Mouse (Mus musculus): ENCODE measurements around the gene Rhbdl1. TPM values are rescaled to one million over a fixed set of nuclear protein-coding genes. Genes with fewer than 3 reads are reported as not detected.

Gene Rhbdl1
- polyA plus RNA-seq, 1 experiment from 2014 or later: 3.3 TPM

DNA sequence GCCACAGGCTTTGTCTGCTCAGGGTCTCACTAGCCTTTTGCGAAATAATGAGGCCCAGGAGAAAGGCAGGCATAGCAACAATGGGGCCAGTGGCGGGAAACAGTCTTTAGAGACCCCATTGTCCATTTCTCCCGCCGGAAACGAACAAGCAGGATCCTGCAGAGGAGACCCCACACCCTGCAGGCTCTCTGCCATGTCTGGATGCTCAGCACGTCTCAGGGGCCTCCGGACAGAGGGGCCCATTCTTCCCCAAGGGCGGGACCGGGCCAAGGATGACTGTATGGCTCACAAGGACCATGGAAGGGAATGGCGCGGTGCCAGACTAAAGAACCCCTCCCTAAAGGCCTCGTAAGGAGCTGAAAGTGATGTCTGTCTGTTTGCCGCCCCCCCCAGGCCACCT, 42.9 kb downstream of the Rhbdl1 start:
- peaks cover 26% of the 10 kb centered on the region for H3K4me1 ChIP-seq (ENCODE audit: control insufficient read depth, insufficient read depth, low read length)

DNA sequence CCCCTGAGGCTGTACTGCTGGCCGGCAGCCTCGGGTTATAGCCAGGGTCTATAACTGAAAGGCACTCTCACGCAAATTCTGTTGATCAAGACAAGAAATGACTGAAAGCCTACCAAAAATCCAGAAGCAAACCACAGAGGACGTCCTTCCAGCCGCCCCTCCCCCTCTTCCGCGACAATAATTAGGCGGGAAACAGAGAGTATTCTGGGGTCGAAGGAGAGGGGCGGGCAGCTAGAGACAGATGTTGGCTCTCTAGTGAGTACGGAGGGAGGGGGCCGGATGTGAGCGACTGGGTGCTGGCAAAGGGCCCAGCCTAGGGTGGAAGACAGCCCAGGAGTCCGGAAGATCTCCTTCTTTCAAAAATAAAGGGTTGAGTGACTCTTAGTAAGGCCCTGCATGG, 44.5 kb downstream of the Rhbdl1 start, which contains the start of gene Fam173a:
TSS of gene Fam173a (minus strand) at position 287 of the 400 bp plus-strand sequence.
- WGBS: under 1% methylated on average over 13 of the region's 14 CpGs
- peak within 1 kb of the TSS; percentile 93 for H3K27ac ChIP-seq (replicated peaks; ENCODE audit: low read depth, low read length)
- peak within 1 kb of the TSS; percentile 78 for H3K9ac ChIP-seq (ENCODE audit: low read depth, low read length)
- no peaks in the 10 kb centered on the region for H3K27me3 ChIP-seq (replicated peaks; ENCODE audit: control insufficient read depth, insufficient read depth, low read length)
- H3K36me3 ChIP-seq (ENCODE audit: control insufficient read depth, insufficient read depth, low read length): peaks cover 15% of the 10 kb centered on the region; the same call in 1 of the 2 replicates
- peak; percentile 66; the same call in 1 of the 2 replicates for ATAC-seq (ENCODE audit: low read depth)
- H3K4me2 ChIP-seq (ENCODE audit: low read depth, low read length): peak within 1 kb of the TSS; percentile 93
- DNase-seq (ENCODE audit: low spot score): peak; percentile 92
- H3K4me1 ChIP-seq (ENCODE audit: control insufficient read depth, insufficient read depth, low read length): peaks cover 25% of the 10 kb centered on the region
- H3K4me3 ChIP-seq (ENCODE audit: low read depth, low read length): peak within 1 kb of the TSS; percentile 81
- H3K9me3 ChIP-seq (ENCODE audit: control insufficient read depth, low read length): no peaks in the 10 kb centered on the region

More for the DNA sequence above, 42.9 kb downstream of the Rhbdl1 start:
- H3K9ac ChIP-seq (ENCODE audit: low read depth, low read length): no peak overlapping the region
- 0 out of 2 replicates have a peak overlapping the region, but pooled peaks have one; percentile 97 for H3K4me2 ChIP-seq (ENCODE audit: low read depth, low read length)
- no peak overlapping the region for H3K27ac ChIP-seq (replicated peaks; ENCODE audit: low read depth, low read length)
- no peaks in the 10 kb centered on the region for H3K9me3 ChIP-seq (ENCODE audit: control insufficient read depth, low read length)
- ATAC-seq (ENCODE audit: low read depth) (no peak), DNase-seq (ENCODE audit: low spot score) (no peak)
- no peak overlapping the region for H3K4me3 ChIP-seq (ENCODE audit: low read depth, low read length)
- peaks cover 5% of the 10 kb centered on the region; the same call in 1 of the 2 replicates for H3K36me3 ChIP-seq (ENCODE audit: control insufficient read depth, insufficient read depth, low read length)
- no peaks in the 10 kb centered on the region for H3K27me3 ChIP-seq (replicated peaks; ENCODE audit: control insufficient read depth, insufficient read depth, low read length)
- WGBS: 59% methylated on average over 13 of the region's 13 CpGs

DNA sequence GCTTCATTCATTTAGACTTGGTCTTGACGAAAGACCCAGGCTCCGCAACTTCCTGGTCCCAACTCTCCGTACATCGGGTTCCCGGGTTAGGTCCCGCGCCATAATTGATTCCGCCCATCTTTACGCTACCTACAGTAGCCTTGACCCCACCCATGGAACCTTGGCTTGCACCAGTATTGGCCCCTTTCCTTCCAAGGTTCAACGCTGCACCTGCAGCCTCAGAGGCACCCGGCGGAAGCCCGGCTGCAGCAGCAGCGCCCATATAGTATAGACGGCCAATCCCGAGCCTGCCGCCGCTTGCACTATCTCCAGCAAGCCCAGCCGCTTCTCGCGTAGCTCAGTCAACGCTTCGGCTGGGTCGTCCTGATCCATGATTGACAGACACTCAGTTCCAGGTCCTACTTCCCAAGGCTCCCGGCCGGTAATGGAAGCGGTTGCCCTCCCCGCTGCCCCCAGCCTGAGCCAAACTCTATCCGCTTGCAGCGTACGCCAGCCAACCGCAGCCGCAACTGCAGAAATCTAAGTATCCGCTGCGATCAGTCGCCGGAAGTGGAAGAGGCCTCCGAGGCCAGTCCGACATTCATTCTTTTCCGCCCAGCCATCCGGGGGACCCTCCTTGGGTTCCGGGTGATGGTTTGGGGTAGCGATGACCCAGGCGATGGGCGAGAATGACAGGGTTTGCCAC, 45.1 kb downstream of the Rhbdl1 start:
- Histone ChIP-seq H3K4me2 (ENCODE audit: low read depth, low read length) (peak overlapping the region; percentile 93), H3K9me3 (ENCODE audit: control insufficient read depth, low read length) (no peaks in the 10 kb centered on the region), H3K27ac (replicated peaks; ENCODE audit: low read depth, low read length) (peak overlapping the region; percentile 93), H3K36me3 (ENCODE audit: control insufficient read depth, insufficient read depth, low read length) (peaks cover 19% of the 10 kb centered on the region; the same call in 1 of the 2 replicates), H3K4me1 (ENCODE audit: control insufficient read depth, insufficient read depth, low read length) (peaks cover 21% of the 10 kb centered on the region), H3K9ac (ENCODE audit: low read depth, low read length) (peak overlapping the region; percentile 78), H3K4me3 (ENCODE audit: low read depth, low read length) (peak overlapping the region; percentile 81), H3K27me3 (replicated peaks; ENCODE audit: control insufficient read depth, insufficient read depth, low read length) (no peaks in the 10 kb centered on the region)
- under 1% methylated on average over 45 of the region's 45 CpGs for WGBS
- ATAC-seq (ENCODE audit: low read depth) (peak; percentile 70), DNase-seq (ENCODE audit: low spot score) (peak; percentile 88)

DNA sequence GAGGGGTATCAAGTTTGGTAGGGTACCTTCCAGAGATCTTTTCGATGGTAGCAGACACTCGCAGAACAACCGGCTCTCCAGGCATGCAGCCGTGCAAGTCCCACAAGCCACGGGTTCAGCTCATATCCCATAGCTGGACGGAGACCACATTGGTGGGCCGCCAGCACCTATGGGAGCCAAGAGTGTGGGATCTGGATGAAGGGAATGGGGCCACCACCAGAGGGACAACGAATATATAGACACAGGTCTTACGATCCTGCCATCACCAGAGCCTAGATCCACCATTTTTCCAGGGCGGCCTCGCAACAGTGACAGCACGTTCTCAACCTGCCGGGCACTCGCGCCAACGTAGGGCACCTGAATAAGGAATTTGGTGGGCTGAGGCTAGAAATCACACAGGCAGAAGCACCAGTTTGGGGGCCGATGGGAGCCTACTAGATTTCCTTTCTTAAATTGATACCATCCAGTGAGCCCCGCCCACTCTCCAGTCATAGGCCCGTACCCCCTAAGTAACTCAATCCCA, 45.7 kb downstream of the Rhbdl1 start:
- peaks cover 21% of the 10 kb centered on the region for H3K4me1 ChIP-seq (ENCODE audit: control insufficient read depth, insufficient read depth, low read length)
- DNase-seq (ENCODE audit: low spot score) (peak; percentile 75), ATAC-seq (ENCODE audit: low read depth) (no peak)
- 28% methylated on average over 19 of the region's 19 CpGs for WGBS
- H3K36me3 ChIP-seq (ENCODE audit: control insufficient read depth, insufficient read depth, low read length): peaks cover 19% of the 10 kb centered on the region; the same call in 1 of the 2 replicates
- peak overlapping the region; percentile 81 for H3K4me3 ChIP-seq (ENCODE audit: low read depth, low read length)
- no peaks in the 10 kb centered on the region for H3K9me3 ChIP-seq (ENCODE audit: control insufficient read depth, low read length)
- H3K27me3 ChIP-seq (replicated peaks; ENCODE audit: control insufficient read depth, insufficient read depth, low read length): no peaks in the 10 kb centered on the region
- peak overlapping the region; percentile 93 for H3K27ac ChIP-seq (replicated peaks; ENCODE audit: low read depth, low read length)
- H3K4me2 ChIP-seq (ENCODE audit: low read depth, low read length): peak overlapping the region; percentile 93
- peak overlapping the region; percentile 78 for H3K9ac ChIP-seq (ENCODE audit: low read depth, low read length)

DNA sequence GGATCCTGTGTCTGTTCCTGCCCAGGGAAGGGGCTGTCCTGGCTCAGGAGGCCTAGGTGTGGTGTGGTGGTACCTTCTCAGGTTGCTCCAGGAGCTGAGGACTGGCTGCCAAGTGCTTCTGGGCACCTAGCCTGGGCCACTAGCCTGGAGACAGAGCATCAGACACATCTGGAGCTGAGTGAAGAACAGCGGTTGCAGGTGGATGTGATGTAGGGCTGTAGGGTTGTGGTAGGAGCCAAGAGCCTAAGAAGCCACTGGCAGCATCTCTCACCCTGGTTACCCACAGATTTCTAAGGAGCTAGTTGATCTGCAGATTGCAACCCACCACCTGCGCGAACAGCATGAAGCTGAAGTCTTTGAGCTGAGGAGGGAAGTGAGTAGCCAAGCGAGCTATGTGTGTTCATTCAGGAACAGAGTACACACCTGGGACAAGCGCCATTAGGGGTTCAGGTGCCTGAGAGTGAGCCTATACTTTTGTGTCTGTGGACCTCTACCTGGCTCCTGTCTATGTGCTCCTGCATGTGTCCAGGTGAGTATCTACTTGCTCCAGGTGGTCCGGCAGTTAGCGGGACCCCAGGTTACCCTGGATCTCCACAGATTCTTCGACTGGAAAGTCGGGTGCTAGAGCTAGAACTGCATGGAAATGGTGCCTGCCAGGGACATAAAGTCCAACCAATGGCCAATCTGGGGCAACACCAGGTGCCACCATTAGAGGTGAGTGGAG, 50.2 kb downstream of the Rhbdl1 start:
- Histone ChIP-seq H3K27ac (replicated peaks; ENCODE audit: low read depth, low read length) (no peak overlapping the region), H3K27me3 (replicated peaks; ENCODE audit: control insufficient read depth, insufficient read depth, low read length) (no peaks in the 10 kb centered on the region), H3K9ac (ENCODE audit: low read depth, low read length) (no peak overlapping the region), H3K4me3 (ENCODE audit: low read depth, low read length) (no peak overlapping the region), H3K36me3 (ENCODE audit: control insufficient read depth, insufficient read depth, low read length) (peaks cover 41% of the 10 kb centered on the region), H3K4me2 (ENCODE audit: low read depth, low read length) (no peak overlapping the region), H3K9me3 (ENCODE audit: control insufficient read depth, low read length) (no peaks in the 10 kb centered on the region), H3K4me1 (ENCODE audit: control insufficient read depth, insufficient read depth, low read length) (peaks cover 23% of the 10 kb centered on the region)
- ATAC-seq (ENCODE audit: low read depth) (no peak), DNase-seq (ENCODE audit: low spot score) (no peak)
- 90% methylated on average over 9 of the region's 9 CpGs for WGBS

DNA sequence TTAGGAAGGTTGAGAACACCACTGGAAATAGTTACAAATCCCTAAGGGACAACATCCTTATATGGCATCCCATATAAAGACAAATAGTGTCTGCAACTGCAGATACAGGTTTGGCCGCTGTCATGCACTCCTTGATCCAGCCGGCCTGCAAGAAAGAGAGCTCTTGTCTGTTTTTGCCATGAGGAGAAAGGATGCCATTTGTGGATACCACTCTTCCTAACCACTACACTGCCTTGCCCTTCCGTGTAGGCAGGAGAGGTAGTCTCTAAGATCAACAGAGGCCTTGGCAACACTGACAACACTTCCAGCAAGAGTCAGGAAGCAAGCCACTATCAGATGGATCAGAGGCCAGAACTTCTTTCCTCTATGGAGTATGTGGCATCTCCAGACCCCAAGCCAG, 50.8 kb downstream of the Rhbdl1 start, which contains the start of gene Ccdc78:
TSS of gene Ccdc78 (plus strand) at position 301 of the 400 bp plus-strand sequence.
- Histone ChIP-seq H3K9me3 (ENCODE audit: control insufficient read depth, low read length) (no peaks in the 10 kb centered on the region), H3K27ac (replicated peaks; ENCODE audit: low read depth, low read length) (peak within 1 kb of the TSS; percentile 91), H3K36me3 (ENCODE audit: control insufficient read depth, insufficient read depth, low read length) (peaks cover 47% of the 10 kb centered on the region), H3K27me3 (replicated peaks; ENCODE audit: control insufficient read depth, insufficient read depth, low read length) (no peaks in the 10 kb centered on the region), H3K4me2 (ENCODE audit: low read depth, low read length) (peak within 1 kb of the TSS; percentile 87), H3K4me3 (ENCODE audit: low read depth, low read length) (peak within 1 kb of the TSS; percentile 76), H3K9ac (ENCODE audit: low read depth, low read length) (peak within 1 kb of the TSS; percentile 82), H3K4me1 (ENCODE audit: control insufficient read depth, insufficient read depth, low read length) (peaks cover 19% of the 10 kb centered on the region)
- DNase-seq (ENCODE audit: low spot score) (no peak), ATAC-seq (ENCODE audit: low read depth) (no peak)
- WGBS: 80% methylated on average over 3 of the region's 3 CpGs

DNA sequence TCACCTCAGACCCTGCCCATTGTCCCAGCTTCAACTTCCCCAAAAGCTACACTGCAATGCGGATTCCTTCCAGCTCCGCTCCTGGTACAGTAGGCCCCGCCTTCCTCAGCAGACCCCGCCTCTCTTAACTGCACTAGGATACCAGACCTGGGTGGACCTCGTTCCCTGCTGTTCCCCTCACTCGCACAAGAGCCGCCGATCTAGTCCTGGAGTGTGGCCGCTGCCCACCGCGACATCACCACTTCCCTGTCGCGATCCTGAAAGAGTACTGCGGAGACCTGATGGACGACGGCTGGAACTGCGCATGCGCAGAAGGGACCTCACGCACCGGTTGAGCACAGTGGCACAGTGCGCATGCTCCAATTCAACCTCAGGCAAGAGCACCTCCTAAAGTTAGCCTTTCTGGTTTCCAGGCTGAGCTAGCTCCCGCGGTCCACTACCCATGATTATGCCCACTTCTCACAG, 51.8 kb downstream of the Rhbdl1 start, which contains the start of gene Haghl:
TSS of gene Haghl (minus strand) at position 393 of the 465 bp plus-strand sequence.
- H3K4me3 ChIP-seq (ENCODE audit: low read depth, low read length): peak within 1 kb of the TSS; percentile 76
- WGBS: 0% methylated on average over 23 of the region's 23 CpGs
- peak within 1 kb of the TSS; percentile 82 for H3K9ac ChIP-seq (ENCODE audit: low read depth, low read length)
- peaks cover 14% of the 10 kb centered on the region for H3K4me1 ChIP-seq (ENCODE audit: control insufficient read depth, insufficient read depth, low read length)
- peak; percentile 97 for DNase-seq (ENCODE audit: low spot score)
- peak within 1 kb of the TSS; percentile 91 for H3K27ac ChIP-seq (replicated peaks; ENCODE audit: low read depth, low read length)
- H3K4me2 ChIP-seq (ENCODE audit: low read depth, low read length): peak within 1 kb of the TSS; percentile 87
- H3K27me3 ChIP-seq (replicated peaks; ENCODE audit: control insufficient read depth, insufficient read depth, low read length): no peaks in the 10 kb centered on the region
- ATAC-seq (ENCODE audit: low read depth): peak; percentile 89
- no peaks in the 10 kb centered on the region for H3K9me3 ChIP-seq (ENCODE audit: control insufficient read depth, low read length)
- peaks cover 56% of the 10 kb centered on the region for H3K36me3 ChIP-seq (ENCODE audit: control insufficient read depth, insufficient read depth, low read length)

Measured in embryonic facial prominence, embryonic 14.5 days (tissue).